Mouse (Mus musculus) kidney, adult 2 months (tissue): ENCODE measurements at regions not wholly inside any gene's neighbourhood (a gene's known extent, or its start where the extent isn't known, plus 50 kb on each side); places are given as distances from the start of the nearest gene placed in this dataset.

Experiments used
- CTCF ChIP-seq: fragments of 200-500 bp; conservative IDR thresholded peaks from 2 replicates; pipeline ENCODE4 v1.5.1; 2011; ENCODE audit warnings: low read depth, mild to moderate bottlenecking, control low read depth, low read length, moderate library complexity, mixed read lengths; ENCODE audit not compliant: insufficient read depth, insufficient read length
- POLR2A ChIP-seq: fragments of 200-500 bp; IDR thresholded peaks from one replicate; pipeline ENCODE4 v1.6.1; 2011; ENCODE audit warnings: low read depth, low read length, control low read depth

DNA sequence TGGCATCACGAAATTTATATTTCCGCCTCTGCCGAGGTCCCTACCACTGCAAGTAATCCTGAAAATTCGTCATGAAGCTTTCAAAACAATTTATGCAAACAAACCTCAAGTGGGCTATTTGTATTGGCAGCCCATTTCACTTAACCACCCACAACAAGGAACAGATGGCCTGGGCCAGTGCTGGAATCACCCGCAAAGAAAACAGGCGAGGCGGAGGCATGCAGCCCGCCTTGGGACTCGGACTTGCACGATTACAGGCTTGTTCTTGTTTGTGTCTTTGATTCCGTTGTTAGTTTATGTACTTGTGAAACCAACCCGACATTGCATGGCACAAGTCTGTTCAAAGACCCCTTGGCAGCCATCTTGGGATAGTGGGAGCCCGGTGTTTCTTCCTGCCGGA is 55.8 kb upstream of the Irx6 start:
- no peak for TF ChIP-seq POLR2A
- TF ChIP-seq CTCF = no peak
